Mouse (Mus musculus): ENCODE data around the gene Clip4. TPM values are rescaled to one million over a fixed set of nuclear protein-coding genes. Genes with fewer than 3 reads are reported as not detected.
A peak's percentile ranks its signal among the peaks of the same experiment; 100 is the strongest.

The Clip4 gene
- polyA plus RNA-seq, 1 experiment: 356 TPM

GRCm38 (mm10) chr17:71870641-71871040 lies 102.4 kb downstream of the Clip4 start:
- H3K4me1 ChIP-seq (ENCODE audit: control insufficient read depth, insufficient read depth, low read length): peaks cover 3% of the 10 kb centered on the region; the same call in 1 of the 2 replicates
- no peak overlapping the region for H3K27ac ChIP-seq (ENCODE audit: control insufficient read depth, insufficient read depth, low read depth, low read length)
- no peak overlapping the region for H3K4me3 ChIP-seq (ENCODE audit: control insufficient read depth, low read depth, low read length)
- no peaks in the 10 kb centered on the region for H3K36me3 ChIP-seq (ENCODE audit: control insufficient read depth, insufficient read depth, low read length)
- H3K27me3 ChIP-seq (ENCODE audit: control insufficient read depth, insufficient read depth, low read length): no peaks in the 10 kb centered on the region
- TF ChIP-seq CTCF (IDR thresholded peaks at IDR 0.05; ENCODE audit: control insufficient read depth, insufficient read depth, insufficient replicate concordance, low read depth, low read length) (no peak), POLR2A (IDR thresholded peaks at IDR 0.05; ENCODE audit: control insufficient read depth, low read depth, low read length) (no peak)

GRCm38 (mm10) chr17:71871981-71872380 lies 103.7 kb downstream of the Clip4 start:
- no peak overlapping the region for H3K27ac ChIP-seq (ENCODE audit: control insufficient read depth, insufficient read depth, low read depth, low read length)
- no peaks in the 10 kb centered on the region for H3K36me3 ChIP-seq (ENCODE audit: control insufficient read depth, insufficient read depth, low read length)
- H3K4me1 ChIP-seq (ENCODE audit: control insufficient read depth, insufficient read depth, low read length): peaks cover 3% of the 10 kb centered on the region; the same call in 1 of the 2 replicates
- H3K27me3 ChIP-seq (ENCODE audit: control insufficient read depth, insufficient read depth, low read length): no peaks in the 10 kb centered on the region
- no peak overlapping the region for H3K4me3 ChIP-seq (ENCODE audit: control insufficient read depth, low read depth, low read length)
- TF ChIP-seq POLR2A (IDR thresholded peaks at IDR 0.05; ENCODE audit: control insufficient read depth, low read depth, low read length) (no peak), CTCF (IDR thresholded peaks at IDR 0.05; ENCODE audit: control insufficient read depth, insufficient read depth, insufficient replicate concordance, low read depth, low read length) (no peak)

GRCm38 (mm10) chr17:71872976-71873375 lies 104.7 kb downstream of the Clip4 start:
- no peak overlapping the region for H3K4me3 ChIP-seq (ENCODE audit: control insufficient read depth, low read depth, low read length)
- no peaks in the 10 kb centered on the region for H3K27me3 ChIP-seq (ENCODE audit: control insufficient read depth, insufficient read depth, low read length)
- TF ChIP-seq POLR2A (IDR thresholded peaks at IDR 0.05; ENCODE audit: control insufficient read depth, low read depth, low read length) (no peak), CTCF (IDR thresholded peaks at IDR 0.05; ENCODE audit: control insufficient read depth, insufficient read depth, insufficient replicate concordance, low read depth, low read length) (peak; percentile 75; the same call in 1 of the 2 replicates)
- H3K27ac ChIP-seq (ENCODE audit: control insufficient read depth, insufficient read depth, low read depth, low read length): no peak overlapping the region
- H3K36me3 ChIP-seq (ENCODE audit: control insufficient read depth, insufficient read depth, low read length): no peaks in the 10 kb centered on the region
- H3K4me1 ChIP-seq (ENCODE audit: control insufficient read depth, insufficient read depth, low read length): peaks cover 3% of the 10 kb centered on the region; the same call in 1 of the 2 replicates

- Histone ChIP-seq H3K36me3 (ENCODE audit: control insufficient read depth, insufficient read depth, low read length) (no peaks in the 10 kb centered on the region), H3K4me1 (ENCODE audit: control insufficient read depth, insufficient read depth, low read length) (peaks cover 3% of the 10 kb centered on the region; the same call in 1 of the 2 replicates), H3K4me3 (ENCODE audit: control insufficient read depth, low read depth, low read length) (no peak overlapping the region; the same call in 1 of the 2 replicates), H3K27ac (ENCODE audit: control insufficient read depth, insufficient read depth, low read depth, low read length) (no peak overlapping the region), H3K27me3 (ENCODE audit: control insufficient read depth, insufficient read depth, low read length) (no peaks in the 10 kb centered on the region)
- no peak for TF ChIP-seq POLR2A (IDR thresholded peaks at IDR 0.05; ENCODE audit: control insufficient read depth, low read depth, low read length)
- TF ChIP-seq CTCF (IDR thresholded peaks at IDR 0.05; ENCODE audit: control insufficient read depth, insufficient read depth, insufficient replicate concordance, low read depth, low read length): peak; percentile 85; the same call in 1 of the 2 replicates
Measured at GRCm38 (mm10) chr17:71874077-71874476, 105.8 kb downstream of the Clip4 start.

- no peaks in the 10 kb centered on the region for H3K27me3 ChIP-seq (ENCODE audit: control insufficient read depth, insufficient read depth, low read length)
- H3K4me3 ChIP-seq (ENCODE audit: control insufficient read depth, low read depth, low read length): no peak overlapping the region
- TF ChIP-seq CTCF (IDR thresholded peaks at IDR 0.05; ENCODE audit: control insufficient read depth, insufficient read depth, insufficient replicate concordance, low read depth, low read length) (no peak), POLR2A (IDR thresholded peaks at IDR 0.05; ENCODE audit: control insufficient read depth, low read depth, low read length) (no peak)
- H3K27ac ChIP-seq (ENCODE audit: control insufficient read depth, insufficient read depth, low read depth, low read length): no peak overlapping the region
- peaks cover under 1% of the 10 kb centered on the region; the same call in 1 of the 2 replicates for H3K4me1 ChIP-seq (ENCODE audit: control insufficient read depth, insufficient read depth, low read length)
- no peaks in the 10 kb centered on the region for H3K36me3 ChIP-seq (ENCODE audit: control insufficient read depth, insufficient read depth, low read length)
Measured at GRCm38 (mm10) chr17:71874795-71875194, 106.5 kb downstream of the Clip4 start.

- no peaks in the 10 kb centered on the region for H3K27me3 ChIP-seq (ENCODE audit: control insufficient read depth, insufficient read depth, low read length)
- H3K4me3 ChIP-seq (ENCODE audit: control insufficient read depth, low read depth, low read length): no peak overlapping the region
- no peaks in the 10 kb centered on the region for H3K4me1 ChIP-seq (ENCODE audit: control insufficient read depth, insufficient read depth, low read length)
- no peak for TF ChIP-seq CTCF (IDR thresholded peaks at IDR 0.05; ENCODE audit: control insufficient read depth, insufficient read depth, insufficient replicate concordance, low read depth, low read length)
- no peak overlapping the region for H3K27ac ChIP-seq (ENCODE audit: control insufficient read depth, insufficient read depth, low read depth, low read length)
- H3K36me3 ChIP-seq (ENCODE audit: control insufficient read depth, insufficient read depth, low read length): no peaks in the 10 kb centered on the region
Measured at GRCm38 (mm10) chr17:71875492-71875891, 107.2 kb downstream of the Clip4 start.

GRCm38 (mm10) chr17:71881369-71881768 lies 113.1 kb downstream of the Clip4 start:
- no peak overlapping the region for H3K4me3 ChIP-seq (ENCODE audit: control insufficient read depth, low read depth, low read length)
- TF ChIP-seq CTCF (IDR thresholded peaks at IDR 0.05; ENCODE audit: control insufficient read depth, insufficient read depth, insufficient replicate concordance, low read depth, low read length): no peak
- no peak for TF ChIP-seq POLR2A (IDR thresholded peaks at IDR 0.05; ENCODE audit: control insufficient read depth, low read depth, low read length)
- no peaks in the 10 kb centered on the region for H3K27me3 ChIP-seq (ENCODE audit: control insufficient read depth, insufficient read depth, low read length)
- H3K27ac ChIP-seq (ENCODE audit: control insufficient read depth, insufficient read depth, low read depth, low read length): no peak overlapping the region
- no peaks in the 10 kb centered on the region for H3K4me1 ChIP-seq (ENCODE audit: control insufficient read depth, insufficient read depth, low read length)
- H3K36me3 ChIP-seq (ENCODE audit: control insufficient read depth, insufficient read depth, low read length): no peaks in the 10 kb centered on the region

GRCm38 (mm10) chr17:71909107-71909506 lies 140.8 kb downstream of the Clip4 start:
- Histone ChIP-seq H3K4me3 (ENCODE audit: control insufficient read depth, low read depth, low read length) (no peak overlapping the region), H3K27ac (ENCODE audit: control insufficient read depth, insufficient read depth, low read depth, low read length) (no peak overlapping the region), H3K4me1 (ENCODE audit: control insufficient read depth, insufficient read depth, low read length) (no peaks in the 10 kb centered on the region), H3K27me3 (ENCODE audit: control insufficient read depth, insufficient read depth, low read length) (no peaks in the 10 kb centered on the region), H3K36me3 (ENCODE audit: control insufficient read depth, insufficient read depth, low read length) (no peaks in the 10 kb centered on the region)
- peak; percentile 31; the same call in 1 of the 2 replicates for TF ChIP-seq CTCF (IDR thresholded peaks at IDR 0.05; ENCODE audit: control insufficient read depth, insufficient read depth, insufficient replicate concordance, low read depth, low read length)
- no peak for TF ChIP-seq POLR2A (IDR thresholded peaks at IDR 0.05; ENCODE audit: control insufficient read depth, low read depth, low read length)
